28 mouse cellular contexts compared by ENCODE assay signal in the genomic region with DNA sequence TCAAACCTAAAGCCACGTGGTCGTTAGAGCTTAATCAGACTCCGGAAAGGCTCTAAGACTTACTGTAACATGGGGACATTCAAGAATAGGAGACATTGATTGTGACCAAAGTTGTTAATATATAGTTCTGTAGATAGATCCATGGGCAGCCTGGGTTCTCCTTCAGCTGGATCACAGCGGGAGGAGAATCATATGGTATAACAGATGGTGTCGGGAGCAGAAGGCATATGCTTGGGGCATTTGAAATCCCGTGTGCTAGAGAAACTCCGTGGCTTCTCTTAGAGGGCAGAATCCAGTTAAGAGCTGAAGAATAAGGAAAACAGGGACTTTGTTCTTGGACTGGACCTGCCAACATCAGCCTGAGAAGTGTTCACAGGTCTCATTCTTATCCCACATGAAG.
DNase-seq lines count a peak whose midpoint lies in the region; ATAC-seq lines count a peak whose summit lies in the region.
"Had no signal": no experiment of that assay in that cellular context is flagged by ENCODE, and none has a peak within 500 bp of the region (broad histone marks: within the 10 kb centered on the region; RNA-seq: fewer than 3 reads in every experiment).

No protein-coding gene starts in this region.

- no peak overlapping the region for H3K4me3 ChIP-seq in hindbrain, embryonic 16.5 days (ENCODE audit: low read length)
- H3K4me3 ChIP-seq: embryonic facial prominence, embryonic 12.5 days; forebrain, embryonic 15.5 days; heart, embryonic 13.5 days had no signal

- ATAC-seq in frontal cortex, adult (ENCODE audit: low TSS enrichment): peak; percentile 48
- no peak for ATAC-seq in hindbrain, embryonic 16.5 days
- ATAC-seq: CD4-positive, CD25-positive, alpha-beta regulatory T cell, adult 4 months; forebrain, embryonic 15.5 days had no signal

- H3K9me3 ChIP-seq in hindbrain, embryonic 16.5 days (ENCODE audit: control insufficient read depth, low read length): no peaks in the 10 kb centered on the region
- H3K9me3 ChIP-seq: embryonic facial prominence, embryonic 12.5 days; forebrain, embryonic 15.5 days; heart, embryonic 13.5 days had no signal

- H3K9ac ChIP-seq in hindbrain, embryonic 16.5 days (ENCODE audit: low read depth, low read length): no peak overlapping the region
- H3K9ac ChIP-seq: embryonic facial prominence, embryonic 12.5 days; forebrain, embryonic 15.5 days; heart, embryonic 13.5 days; liver, embryonic 14.5 days had no signal

- H3K27ac ChIP-seq in hindbrain, embryonic 16.5 days (ENCODE audit: low read depth, low read length): no peak overlapping the region
- H3K27ac ChIP-seq: embryonic facial prominence, embryonic 12.5 days; forebrain, embryonic 15.5 days; heart, embryonic 13.5 days; liver, embryonic 14.5 days; macrophage; stomach, postnatal 0 days had no signal

- WGBS in hindbrain, embryonic 16.5 days: 73% methylated on average over 7 of the region's 7 CpGs

- no peaks in the 10 kb centered on the region for H3K27me3 ChIP-seq in hindbrain, embryonic 16.5 days (replicated peaks; ENCODE audit: control insufficient read depth, insufficient read depth, low read length)
- H3K27me3 ChIP-seq: embryonic facial prominence, embryonic 12.5 days; forebrain, embryonic 15.5 days had no signal

- no peak for DNase-seq in frontal cortex, postnatal 10 days (ENCODE audit: low spot score in 2 of 2)
- peak; percentile 90 for DNase-seq in brain, adult 2 months (ENCODE audit: low read depth, low spot score)
- peak; percentile 62 to 65 for DNase-seq in cerebellum, adult 18-20 months
- DNase-seq in cerebellum, postnatal 10 days: peak; percentile 27 to 36
- no peak for DNase-seq in kidney, adult 11 months
- DNase-seq: adrenal gland, postnatal 14 days; embryo, embryonic 11 days; gastrocnemius, postnatal 10 days; heart, postnatal 10 days; kidney, adult 18-20 months; kidney, postnatal 36 days; layer of hippocampus, postnatal 36 days; left cerebral cortex, postnatal 4 days; lung, adult 2 months; lung, postnatal 10 days; midbrain, embryonic 14.5 days; right cerebral cortex, postnatal 4 days; thymus, adult 18-20 months; thymus, postnatal 25 days had no signal

- no peak overlapping the region for H3K4me2 ChIP-seq in hindbrain, embryonic 16.5 days (ENCODE audit: low read length)
- H3K4me2 ChIP-seq: embryonic facial prominence, embryonic 12.5 days; forebrain, embryonic 15.5 days; heart, embryonic 13.5 days had no signal

- H3K4me1 ChIP-seq in hindbrain, embryonic 16.5 days (ENCODE audit: control insufficient read depth, insufficient read depth, low read depth, low read length): no peaks in the 10 kb centered on the region
- H3K4me1 ChIP-seq: embryonic facial prominence, embryonic 12.5 days; heart, embryonic 13.5 days had no signal

- H3K36me3 ChIP-seq in hindbrain, embryonic 16.5 days (ENCODE audit: control insufficient read depth, insufficient read depth, low read length): no peaks in the 10 kb centered on the region
- H3K36me3 ChIP-seq: embryonic facial prominence, embryonic 12.5 days; forebrain, embryonic 15.5 days; heart, embryonic 13.5 days had no signal

Comparison
In these comparisons a context has a peak if more than half of its experiments do, and no peak if none do; other contexts are left out.
1. DNase-seq: peak in brain, adult 2 months (single experiment), cerebellum, adult 18-20 months (2 of 2) and cerebellum, postnatal 10 days (2 of 2); none in frontal cortex, postnatal 10 days (0 of 2) and kidney, adult 11 months (single experiment).